Mouse (Mus musculus) embryonic fibroblast, embryonic 13.5 days (primary cell): Measurements from ENCODE around the gene Pygb.

Source experiments
- CTCF ChIP-seq: IDR thresholded peaks from 2 replicates; pipeline ENCODE4 v1.5.1; 2011; ENCODE audit warnings: mild to moderate bottlenecking, control low read depth, low read length, moderate library complexity, borderline replicate concordance; ENCODE audit not compliant: insufficient read depth
- POLR2A ChIP-seq: IDR thresholded peaks from 2 replicates; pipeline ENCODE4 v1.6.1; 2011; ENCODE audit warnings: low read depth, mild to moderate bottlenecking, control low read depth, low read length, moderate library complexity

DNA sequence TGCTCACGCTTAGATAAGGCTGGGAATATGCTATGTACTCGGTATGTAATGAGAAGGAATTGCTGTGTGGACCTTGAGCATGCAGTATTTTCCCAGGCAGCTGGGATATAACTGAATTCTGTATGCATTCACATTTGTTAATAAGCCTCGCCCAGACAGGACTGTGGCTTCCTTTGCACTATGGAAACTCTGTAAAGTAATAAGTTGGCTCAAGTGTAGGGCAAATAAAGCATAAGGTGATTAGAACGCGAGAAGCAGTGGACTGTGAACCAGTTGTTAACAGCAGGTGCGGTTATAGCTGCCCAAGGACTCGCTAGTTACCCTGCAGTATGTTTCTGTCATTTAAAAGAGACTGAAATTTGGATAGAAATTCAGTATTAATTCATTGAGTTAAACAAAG is 11.5 kb downstream of the Pygb start:
- TF ChIP-seq CTCF (no peak), POLR2A (no peak)
